Mouse (Mus musculus): Measurements from ENCODE around the gene Olfr649.

Gene Olfr649

GRCm38 (mm10) chr7:104195885-104196284 lies at the start of gene Olfr649:
Olfr649 (minus strand) TSS chr7:104195985.
- in situ Hi-C loops (cut with MboI, MseI) = loop anchor here (25.0 kb wide), 1 partner anchor 1291 kb away; the partner anchor contains the start of gene Cavin3

GRCm38 (mm10) chr7:104244287-104245181 lies 48.7 kb upstream of the Olfr649 start, which contains the start of gene Trim34a:
Trim34a (plus strand) TSS chr7:104244457.
- in situ Hi-C loops (cut with MboI, MseI) = no loop called here

GRCm38 (mm10) chr7:104243616-104244015 lies 47.8 kb upstream of the Olfr649 start:
- in situ Hi-C loops (cut with MboI, MseI) = no loop called here

- in situ Hi-C loops (cut with MboI, MseI) = no loop called here
These were observed 45.1 kb upstream of the Olfr649 start for GRCm38 (mm10) chr7:104240857-104241256.

GRCm38 (mm10) chr7:104231203-104231602 lies 35.4 kb upstream of the Olfr649 start:
- in situ Hi-C loops (cut with MboI, MseI) = loop anchor here (10.0 kb wide), 1 partner anchor 74 kb away; no protein-coding TSS in a partner anchor

- in situ Hi-C loops (cut with MboI, MseI) = loop anchor here (25.0 kb wide), 1 partner anchor 368 kb away; the partner anchor contains the start of genes Olfr653 and Olfr654
These were observed 23.1 kb upstream of the Olfr649 start, which contains the start of gene Trim6 for GRCm38 (mm10) chr7:104218701-104219569. Trim6 (plus strand) TSS chr7:104218793.

GRCm38 (mm10) chr7:104217881-104218280 lies 22.1 kb upstream of the Olfr649 start:
- in situ Hi-C loops (cut with MboI, MseI) = loop anchor here (25.0 kb wide), 1 partner anchor 369 kb away; the partner anchor contains the start of genes Olfr653 and Olfr654

- in situ Hi-C loops (cut with MboI, MseI) = loop anchor here (25.0 kb wide), 1 partner anchor 371 kb away; the partner anchor contains the start of genes Olfr653 and Olfr654
These were observed 20.3 kb upstream of the Olfr649 start for GRCm38 (mm10) chr7:104216011-104216535.

- in situ Hi-C loops (cut with MboI, MseI) = loop anchor here (25.0 kb wide), 1 partner anchor 381 kb away; the partner anchor contains the start of genes Olfr653 and Olfr654
These were observed 10.4 kb upstream of the Olfr649 start for GRCm38 (mm10) chr7:104206197-104206596.

- in situ Hi-C loops (cut with MboI, MseI) = loop anchor here (25.0 kb wide), 2 partner anchors 387 to 1287 kb away; partner anchors contain the start of genes Cavin3, Olfr653 and Olfr654
These were observed 4.0 kb upstream of the Olfr649 start for GRCm38 (mm10) chr7:104199822-104200221.

- in situ Hi-C loops (cut with MboI, MseI) = loop anchor here (25.0 kb wide), 1 partner anchor 1296 kb away; the partner anchor contains the start of gene Cavin3
These were observed 4.5 kb downstream of the Olfr649 start for GRCm38 (mm10) chr7:104191275-104191674.

GRCm38 (mm10) chr7:104183292-104183691 lies 12.5 kb downstream of the Olfr649 start, which contains the start of gene Olfr648:
Olfr648 (minus strand) TSS chr7:104183392.
- in situ Hi-C loops (cut with MboI, MseI) = loop anchor here (10.0 to 25.0 kb wide), 2 partner anchors 228 to 1304 kb away; partner anchors contain the start of gene Cavin3

GRCm38 (mm10) chr7:104179074-104179473 lies 16.7 kb downstream of the Olfr649 start:
- in situ Hi-C loops (cut with MboI, MseI) = loop anchor here (25.0 kb wide), 1 partner anchor 1308 kb away; the partner anchor contains the start of gene Cavin3

GRCm38 (mm10) chr7:104178422-104179054 lies 17.2 kb downstream of the Olfr649 start:
- in situ Hi-C loops (cut with MboI, MseI) = loop anchor here (25.0 kb wide), 1 partner anchor 1309 kb away; the partner anchor contains the start of gene Cavin3

GRCm38 (mm10) chr7:104175085-104175484 lies 20.7 kb downstream of the Olfr649 start:
- in situ Hi-C loops (cut with MboI, MseI) = loop anchor here (25.0 kb wide), 1 partner anchor 1312 kb away; the partner anchor contains the start of gene Cavin3

GRCm38 (mm10) chr7:104169634-104170204 lies 26.1 kb downstream of the Olfr649 start:
- in situ Hi-C loops (cut with MboI, MseI) = no loop called here

GRCm38 (mm10) chr7:104167105-104167504 lies 28.7 kb downstream of the Olfr649 start:
- in situ Hi-C loops (cut with MboI, MseI) = no loop called here

- in situ Hi-C loops (cut with MboI, MseI) = no loop called here
These were observed 45.3 kb downstream of the Olfr649 start, which contains the start of gene Ubqlnl for GRCm38 (mm10) chr7:104150456-104150855. Ubqlnl (minus strand) TSS chr7:104150556.

GRCm38 (mm10) chr7:104143179-104143578 lies 52.6 kb downstream of the Olfr649 start, which contains the start of gene Ubqln3:
Ubqln3 (minus strand) TSS chr7:104143279.
- in situ Hi-C loops (cut with MboI, MseI) = no loop called here

Data from T-helper 2 cell (primary cell).